Mouse (Mus musculus) c-Kit-positive CD71-negative TER-119-negative erythroid progenitor cells, embryonic 14.5 days (primary cell): ENCODE measurements around the gene Acaca.

Experiments
- DNase-seq: peaks from one replicate; pipeline ENCODE4 v3.0.0-alpha.2; 2013; ENCODE audit warnings: low read depth

Gene Acaca

GRCm38 (mm10) chr11:84150884-84151283 is 21.4 kb downstream of the Acaca start:
- DNase-seq, result peak; percentile 25

- DNase-seq, result no peak
Observed at GRCm38 (mm10) chr11:84156535-84157262, 27.2 kb downstream of the Acaca start.

GRCm38 (mm10) chr11:84164123-84164522 is 34.7 kb downstream of the Acaca start:
- no peak for DNase-seq

- DNase-seq, result no peak
Observed at GRCm38 (mm10) chr11:84164561-84164960, 35.1 kb downstream of the Acaca start.

GRCm38 (mm10) chr11:84167046-84167526 is 37.6 kb downstream of the Acaca start, which contains the start of gene Gm11437:
Gene Gm11437, minus strand, starts transcription at chr11:84167476.
- DNase-seq, result no peak

GRCm38 (mm10) chr11:84168701-84169288 is 39.3 kb downstream of the Acaca start:
- peak; percentile 48 for DNase-seq

GRCm38 (mm10) chr11:84172539-84173435 is 43.3 kb downstream of the Acaca start:
- DNase-seq, result no peak

- no peak for DNase-seq
Observed at GRCm38 (mm10) chr11:84178571-84178970, 49.1 kb downstream of the Acaca start.

- DNase-seq, result peak; percentile 85
Observed at GRCm38 (mm10) chr11:84179226-84179953, 49.9 kb downstream of the Acaca start.

GRCm38 (mm10) chr11:84179954-84180598 is 50.6 kb downstream of the Acaca start:
- peak; percentile 53 for DNase-seq

- DNase-seq, result no peak
Observed at GRCm38 (mm10) chr11:84181286-84181685, 51.8 kb downstream of the Acaca start.

- DNase-seq, result no peak
Observed at GRCm38 (mm10) chr11:84188530-84188929, 59.1 kb downstream of the Acaca start.

- DNase-seq, result no peak
Observed at GRCm38 (mm10) chr11:84190581-84191233, 61.2 kb downstream of the Acaca start.

GRCm38 (mm10) chr11:84193249-84193648 is 63.8 kb downstream of the Acaca start:
- DNase-seq, result no peak

GRCm38 (mm10) chr11:84194751-84195150 is 65.3 kb downstream of the Acaca start:
- DNase-seq, result no peak

- no peak for DNase-seq
Observed at GRCm38 (mm10) chr11:84197607-84198402, 68.3 kb downstream of the Acaca start.

- DNase-seq, result no peak
Observed at GRCm38 (mm10) chr11:84205776-84206175, 76.3 kb downstream of the Acaca start.

GRCm38 (mm10) chr11:84210876-84211275 is 81.4 kb downstream of the Acaca start:
- no peak for DNase-seq

- DNase-seq, result no peak
Observed at GRCm38 (mm10) chr11:84218951-84219350, 89.5 kb downstream of the Acaca start.

GRCm38 (mm10) chr11:84243562-84243961 is 114.1 kb downstream of the Acaca start:
- peak; percentile 44 for DNase-seq
